Mouse (Mus musculus) WW6 (cell line): Measurements from ENCODE around the gene Gsap.
"Not testable (repeated sequence)": the region's sequence is repeated elsewhere in the genome, so short reads cannot be mapped to it uniquely, and the experiment has no call there.

ENCODE experiments used
- DNase-seq: peaks from one replicate; pipeline ENCODE4 v3.0.0-alpha.2; 2013; ENCODE audit warnings: low read depth, low spot score

Gene Gsap

DNA sequence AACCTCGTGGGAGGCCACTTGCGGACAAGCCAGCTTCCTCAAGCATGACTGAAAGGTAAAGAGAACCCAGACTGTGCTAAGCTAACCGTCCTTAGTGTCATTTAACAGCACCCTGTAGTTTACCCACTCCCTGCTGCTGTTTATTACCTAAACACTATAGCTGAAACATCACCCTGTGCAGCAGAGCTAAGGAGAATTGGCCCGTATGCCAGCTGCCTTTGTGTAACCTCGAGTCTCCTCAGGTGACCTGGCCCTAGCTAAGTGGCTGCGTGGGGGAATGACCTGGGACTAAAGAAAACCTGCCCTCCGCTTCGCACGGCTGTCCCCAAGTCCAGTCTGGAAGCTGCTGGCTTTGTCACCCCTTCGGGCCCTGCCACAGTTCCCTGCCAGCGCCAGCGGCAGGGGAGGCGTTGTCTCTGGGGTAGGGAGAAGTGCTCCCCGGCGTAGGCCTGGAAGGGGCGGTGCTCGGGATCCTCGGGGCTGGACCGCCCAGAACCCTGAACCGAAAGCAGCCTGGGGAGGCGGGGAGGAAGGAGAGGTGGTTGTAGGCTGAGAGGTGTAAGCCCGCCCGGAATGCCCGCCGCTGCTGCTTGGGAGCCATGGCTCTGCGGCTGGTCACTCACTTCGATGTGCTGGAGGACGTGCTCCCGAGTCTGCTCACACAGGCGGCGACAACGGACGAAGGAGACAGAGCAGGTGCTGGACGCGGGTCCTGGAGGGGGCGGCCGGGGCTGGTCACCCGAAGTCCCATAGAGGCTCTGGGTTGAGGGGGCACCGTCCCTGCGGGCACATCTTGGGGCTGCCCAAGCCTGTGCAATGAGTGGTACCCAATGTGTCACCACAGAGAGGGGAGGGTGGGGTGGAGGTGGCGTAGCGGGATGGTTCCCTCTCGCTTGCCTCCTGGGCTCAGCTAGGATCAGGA is at the start of gene Gsap:
Gsap (plus strand) TSS at position 492 of the 922 bp plus-strand sequence.
- DNase-seq = no peak

DNA sequence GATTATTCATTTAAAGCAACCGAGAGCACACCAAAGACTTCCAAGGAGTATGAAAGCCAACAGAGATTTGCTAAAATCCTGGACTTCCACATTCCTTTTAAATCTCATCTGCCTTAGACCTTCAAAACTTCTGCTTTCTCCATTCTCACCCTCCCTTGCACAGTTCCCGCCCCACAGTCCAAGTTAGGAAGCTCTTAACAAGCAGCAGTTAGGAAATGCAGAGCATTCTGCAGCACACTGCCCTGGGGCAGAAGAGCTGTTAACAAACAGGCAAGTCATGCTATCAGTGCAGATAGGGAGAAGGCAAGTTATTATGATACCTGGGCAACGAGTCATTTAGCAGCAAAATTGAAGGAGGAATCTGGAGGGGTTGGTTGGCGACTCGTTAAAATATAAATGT is 49.5 kb upstream of the Gsap start:
- no peak for DNase-seq

DNA sequence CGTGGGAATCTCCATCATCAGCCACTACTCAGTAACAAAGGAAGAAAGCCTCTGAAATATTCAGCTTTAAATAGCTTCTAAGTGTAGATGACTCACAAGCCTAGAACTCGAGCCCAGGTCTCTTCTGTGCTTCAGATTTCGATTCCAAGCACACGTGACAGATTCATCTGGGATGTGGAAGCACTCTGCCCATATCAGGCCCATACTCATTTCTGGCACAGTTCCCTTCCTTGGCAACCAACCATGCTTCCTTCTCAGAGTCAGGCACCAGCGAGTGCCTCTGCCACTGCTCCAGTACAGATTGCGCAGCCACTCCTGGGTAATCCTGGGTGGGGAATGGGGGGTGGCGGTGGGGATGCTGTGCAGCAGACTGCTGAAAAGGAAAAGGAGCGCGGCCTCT is 46.5 kb upstream of the Gsap start:
- no peak for DNase-seq

DNA sequence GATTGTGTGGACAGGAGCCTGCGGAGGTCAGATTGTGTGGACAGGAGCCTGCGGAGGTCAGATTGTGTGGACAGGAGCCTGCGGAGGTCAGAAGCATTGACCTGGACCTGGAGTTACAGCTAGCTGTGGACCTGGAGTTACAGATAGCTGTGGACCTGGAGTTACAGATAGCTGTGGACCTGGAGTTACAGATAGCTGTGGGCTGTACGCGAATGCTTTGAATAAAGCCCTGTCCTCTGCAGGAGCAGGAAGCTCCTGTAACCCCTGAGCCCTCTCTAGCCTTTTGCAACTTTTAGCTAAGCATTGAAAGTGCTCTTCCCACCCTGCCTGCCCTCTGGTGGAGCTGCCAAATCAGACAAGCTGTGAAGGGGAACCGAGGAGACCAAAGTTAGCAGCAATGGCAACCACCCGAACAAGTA is 44.9 kb upstream of the Gsap start:
- not testable (repeated sequence) for DNase-seq

DNA sequence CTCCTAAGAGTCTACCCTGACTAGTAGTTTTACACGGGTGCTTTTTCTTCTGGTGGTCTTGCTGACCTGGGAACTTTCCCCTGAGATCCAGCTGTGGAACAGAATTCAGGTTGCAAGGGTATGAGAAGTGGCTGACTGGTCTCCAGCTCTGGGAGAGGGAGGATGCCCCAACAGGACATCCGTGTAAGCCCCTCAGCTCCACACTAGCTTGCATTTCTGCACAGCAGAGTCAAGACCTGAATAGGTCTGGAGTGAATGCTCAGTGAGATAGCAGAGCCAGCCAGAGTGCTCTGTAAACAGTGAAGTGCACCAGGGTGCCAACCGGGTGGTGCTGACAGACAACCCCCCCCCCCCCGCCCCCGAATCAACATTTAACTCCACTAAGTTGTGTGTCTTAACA is 44.4 kb upstream of the Gsap start:
- no peak for DNase-seq

DNA sequence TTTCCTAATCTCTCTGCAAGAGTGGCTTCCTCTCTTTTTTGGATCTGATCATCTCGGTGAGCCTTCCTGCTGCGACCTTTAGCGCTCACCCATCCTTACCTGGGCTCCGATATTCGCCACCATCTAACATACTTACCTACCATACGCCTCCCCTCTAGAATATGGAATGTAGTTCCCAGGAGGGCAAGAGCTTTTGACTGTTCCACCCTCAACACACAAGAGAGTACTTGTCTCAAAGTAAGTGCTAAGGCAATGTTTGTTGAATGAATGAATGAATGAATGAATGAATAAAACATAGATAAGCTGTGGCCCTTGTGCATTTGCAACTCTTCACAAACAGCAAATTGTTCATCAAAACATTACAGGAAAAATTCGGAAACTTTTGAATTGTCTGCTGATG is 43.0 kb upstream of the Gsap start:
- no peak for DNase-seq

DNA sequence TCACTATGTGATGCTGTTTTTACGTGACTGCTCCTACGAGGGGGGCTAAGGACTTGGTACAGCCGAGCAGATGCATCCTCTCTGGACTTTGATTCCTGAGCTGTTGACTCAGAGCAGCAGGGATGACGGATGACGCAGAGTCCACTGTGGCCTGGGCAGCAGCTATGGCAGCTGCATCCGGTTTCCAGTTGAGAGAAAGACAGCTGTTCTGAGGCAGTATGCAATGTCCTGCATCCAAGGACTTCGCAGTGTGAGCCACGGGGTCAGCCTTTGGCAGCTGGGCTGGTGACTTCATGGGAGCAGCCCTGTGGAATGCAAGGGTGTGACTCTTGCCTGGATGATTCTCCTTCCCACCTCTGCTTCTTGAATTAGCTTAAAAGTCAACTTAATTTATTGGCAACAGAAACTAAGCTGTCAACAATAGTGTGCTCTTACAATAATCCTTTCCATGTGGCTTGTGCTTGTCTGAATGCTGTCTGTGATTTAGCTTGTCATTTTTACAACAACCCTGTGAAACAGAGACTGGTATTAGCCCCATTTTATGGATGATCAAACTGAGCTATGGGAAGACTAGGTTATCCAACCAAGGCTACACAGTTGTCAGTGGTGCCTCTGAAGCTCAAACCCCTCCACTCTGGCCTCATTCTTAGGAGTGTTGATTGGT is 41.4 kb upstream of the Gsap start:
- no peak for DNase-seq

DNA sequence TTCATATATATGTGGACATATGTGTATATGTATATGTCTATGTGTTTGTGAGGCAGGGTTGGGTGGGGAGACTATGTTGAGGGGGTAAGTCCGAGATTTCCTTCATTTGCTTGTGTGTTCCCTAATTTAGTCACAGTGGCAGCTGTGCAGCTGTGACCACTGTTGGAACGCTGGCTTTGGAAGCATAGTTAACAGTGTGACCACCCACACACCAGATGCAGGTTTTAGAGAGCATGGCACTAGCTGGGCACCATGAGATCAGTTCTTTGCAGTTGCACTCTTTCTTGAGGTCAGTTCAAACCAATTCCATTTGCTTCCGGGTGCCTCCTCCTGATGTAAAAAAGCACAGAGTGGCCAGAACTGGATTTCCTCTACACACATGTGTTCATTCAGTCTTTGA is 37.7 kb upstream of the Gsap start:
- DNase-seq = no peak

DNA sequence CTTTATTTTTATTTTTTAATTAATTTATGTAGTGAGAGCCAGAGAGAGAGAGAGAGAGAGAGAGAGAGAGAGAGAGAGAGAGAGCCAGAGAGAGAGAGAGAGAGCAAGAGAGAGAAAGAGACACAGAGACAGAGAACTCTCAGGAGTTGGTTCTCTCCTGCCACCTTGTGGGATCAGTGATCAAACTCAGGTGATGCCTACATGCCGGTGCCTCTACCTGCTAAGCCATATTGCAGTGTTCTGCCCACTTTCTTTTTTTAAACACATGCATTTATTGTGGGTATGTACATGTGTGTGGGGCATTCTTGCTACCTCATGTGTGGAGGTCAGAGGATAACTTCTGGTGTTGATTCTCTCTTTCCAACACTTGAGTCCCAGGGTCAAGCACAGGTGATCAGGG is 32.4 kb upstream of the Gsap start:
- DNase-seq = no peak

DNA sequence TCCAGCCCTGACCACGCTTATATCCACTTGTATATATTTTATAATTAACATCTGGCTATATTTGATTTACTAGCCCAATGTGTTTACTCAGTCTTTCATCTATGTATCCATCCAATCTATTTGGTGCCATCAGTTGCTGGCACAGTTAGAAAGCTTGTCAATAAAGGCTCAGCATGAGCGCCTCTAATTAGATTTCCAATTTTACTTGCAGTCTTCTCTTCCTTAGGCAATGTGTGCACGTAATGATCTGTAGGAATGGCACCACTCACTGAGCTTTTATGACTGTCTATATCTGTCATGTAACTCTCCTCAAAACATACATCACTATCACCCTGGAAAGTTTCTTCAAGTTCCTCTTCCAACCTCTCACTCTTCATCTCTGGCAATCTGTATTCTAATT is 29.3 kb upstream of the Gsap start:
- no peak for DNase-seq

DNA sequence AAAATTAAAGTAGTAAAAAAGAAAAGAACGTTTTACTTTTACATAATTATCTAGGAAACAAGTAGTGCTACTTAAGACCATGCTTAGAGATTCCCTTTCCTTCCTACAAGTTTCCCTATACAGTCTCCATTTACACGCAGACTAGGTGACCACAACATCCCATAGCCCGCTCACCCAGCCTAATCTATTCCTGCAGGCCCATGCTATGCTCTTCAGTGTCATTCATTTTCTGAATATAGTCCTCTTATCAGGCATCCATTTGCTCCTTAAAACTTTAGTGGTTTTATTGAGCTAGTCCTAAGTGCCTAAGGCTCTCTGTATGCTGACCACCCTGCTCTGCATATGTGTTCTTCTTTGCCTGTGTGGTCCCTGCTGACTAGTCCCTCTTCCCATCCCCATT is 26.5 kb upstream of the Gsap start:
- no peak for DNase-seq

DNA sequence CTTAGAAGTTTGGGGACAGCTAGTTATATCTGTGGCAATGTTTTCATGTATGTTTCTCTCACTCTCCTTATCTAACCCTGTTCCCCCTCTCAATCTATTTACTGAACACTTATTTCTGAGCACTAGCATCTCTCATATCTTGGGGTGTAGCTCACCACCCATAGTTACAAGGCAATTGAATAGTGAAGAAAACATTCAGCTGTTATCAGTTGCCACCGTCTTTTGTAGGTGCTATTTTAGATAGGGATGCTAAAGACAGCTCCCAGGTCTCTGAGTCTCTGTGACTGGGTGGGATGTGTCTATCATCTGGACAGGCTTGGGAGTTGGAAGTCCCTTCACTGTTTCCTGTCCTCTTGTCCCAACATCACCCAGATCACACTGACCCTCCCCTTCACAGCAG is 25.3 kb upstream of the Gsap start:
- DNase-seq = no peak

DNA sequence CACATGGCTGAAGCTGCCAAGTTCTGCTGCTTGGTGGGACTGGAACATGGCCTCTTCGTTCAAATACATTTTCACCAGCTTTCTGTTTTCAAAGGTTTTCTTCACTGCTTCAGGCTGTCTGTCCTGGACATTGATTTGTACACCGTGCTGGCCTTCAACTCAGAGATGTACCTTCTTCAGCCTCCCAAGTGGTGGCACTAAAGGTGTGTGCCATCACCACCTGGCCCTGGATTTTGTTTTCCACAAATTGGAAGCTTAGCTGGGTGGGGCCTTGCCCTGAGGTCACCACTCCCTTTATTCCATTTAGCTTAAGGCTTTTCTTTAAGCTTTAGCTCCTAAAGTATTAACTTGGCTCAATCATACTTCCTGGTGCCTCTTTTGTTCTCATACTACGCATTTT is 22.6 kb upstream of the Gsap start:
- no peak for DNase-seq

DNA sequence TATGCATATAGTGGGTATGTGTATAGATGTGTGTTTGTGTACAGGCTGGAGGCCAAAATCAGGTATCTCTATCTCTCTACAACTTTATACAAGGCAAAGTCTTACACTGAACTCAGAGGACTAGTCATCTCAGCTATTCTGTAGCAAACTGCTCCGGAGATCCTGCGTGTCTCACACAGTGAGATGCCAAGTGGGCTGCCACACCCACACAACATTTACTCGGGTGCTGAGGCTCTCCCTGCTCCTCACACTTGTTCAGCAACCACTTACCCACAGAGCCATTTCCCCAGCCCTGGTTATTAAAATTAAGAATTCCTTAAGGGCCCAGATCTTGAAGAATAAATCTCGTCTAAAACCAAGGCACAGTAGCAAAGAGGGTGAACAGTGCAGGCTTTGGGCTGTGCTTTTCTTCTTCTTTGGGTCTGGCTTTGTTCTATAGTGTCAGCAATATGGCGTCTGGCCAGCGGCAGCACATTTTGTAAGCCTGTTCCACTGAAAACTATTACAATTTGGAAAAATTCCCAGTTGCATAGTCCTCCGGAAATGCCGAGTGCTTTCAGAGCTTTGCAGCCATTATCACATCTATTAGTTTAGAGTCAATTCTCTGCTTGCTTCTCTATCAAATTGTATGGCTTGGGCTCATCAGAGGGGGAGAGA is 17.2 kb upstream of the Gsap start:
- DNase-seq = no peak

DNA sequence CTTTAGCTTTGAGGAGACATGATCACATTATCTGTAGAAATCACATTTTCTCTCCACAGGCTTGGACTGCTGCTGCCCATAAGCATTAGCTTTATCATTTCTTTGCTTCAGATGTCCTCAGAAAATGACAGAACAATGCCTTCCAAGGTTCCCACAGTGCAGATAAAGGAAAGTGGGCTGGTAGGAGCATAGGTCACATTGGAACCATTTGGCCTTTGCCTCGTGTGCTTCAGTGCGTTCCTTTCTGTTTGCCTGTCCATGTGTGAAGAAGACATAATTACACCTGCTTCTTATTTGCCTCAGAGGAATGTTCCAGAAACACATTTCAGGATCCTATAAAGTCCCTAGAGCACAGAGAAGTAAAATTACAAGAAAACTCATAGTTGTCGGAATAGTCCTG is 16.7 kb upstream of the Gsap start:
- no peak for DNase-seq

DNA sequence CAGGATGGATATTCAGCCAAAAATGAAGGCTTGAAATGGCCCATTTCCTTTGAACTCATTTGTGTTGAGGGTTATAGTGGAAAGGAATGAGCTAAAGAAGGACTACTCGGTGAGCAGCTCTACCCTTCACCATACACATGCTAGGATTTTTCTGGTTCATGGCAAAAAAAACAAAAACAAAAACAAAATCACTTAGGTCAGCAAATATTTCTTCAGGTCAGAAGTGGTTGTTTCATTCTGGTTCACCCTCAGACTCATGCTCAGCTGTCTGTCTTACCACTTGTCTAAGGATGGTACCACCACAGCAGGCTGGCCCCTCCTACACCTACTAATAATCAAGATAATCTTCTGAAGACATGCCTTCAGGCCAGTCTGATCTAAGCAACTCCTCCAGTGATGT is 16.2 kb upstream of the Gsap start:
- no peak for DNase-seq

DNA sequence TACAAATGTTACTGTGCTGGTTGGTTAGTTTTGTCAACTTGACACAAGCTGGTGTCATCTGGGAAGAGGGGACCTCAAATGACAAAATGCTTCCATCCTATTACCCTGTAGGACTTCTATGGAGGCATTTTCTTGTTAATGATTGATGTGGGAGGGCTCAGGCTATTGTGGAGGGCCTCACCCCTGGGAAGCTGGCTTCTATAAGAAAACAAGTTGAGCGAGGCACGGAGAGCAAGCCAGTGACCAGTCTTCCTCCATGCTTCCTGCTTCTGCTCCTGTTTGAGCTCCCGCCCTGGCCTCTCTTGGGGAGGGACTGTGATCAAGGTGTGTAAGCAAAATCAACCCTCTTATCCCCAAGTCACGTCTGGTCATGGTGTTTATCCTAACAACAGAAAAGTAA is 15.6 kb upstream of the Gsap start:
- DNase-seq = no peak

DNA sequence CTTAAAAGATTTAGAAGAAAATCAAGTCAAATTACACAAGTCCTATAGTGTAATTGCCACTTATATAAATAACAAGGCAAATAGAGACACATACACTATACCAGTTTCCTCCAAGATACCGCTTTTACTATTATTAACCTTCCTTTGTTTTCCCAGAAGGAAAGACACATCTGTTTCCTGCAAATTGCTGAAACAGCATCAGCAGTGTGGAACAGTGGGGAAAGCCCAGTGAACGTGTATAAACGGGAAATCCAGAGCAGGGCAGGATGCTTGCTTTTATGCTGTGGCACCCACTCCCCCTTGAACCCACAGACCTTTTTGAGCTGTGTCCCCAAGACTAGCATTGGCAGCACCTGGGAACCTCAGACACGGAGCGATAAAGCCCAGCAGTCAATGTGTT is 15.2 kb upstream of the Gsap start:
- no peak for DNase-seq

DNA sequence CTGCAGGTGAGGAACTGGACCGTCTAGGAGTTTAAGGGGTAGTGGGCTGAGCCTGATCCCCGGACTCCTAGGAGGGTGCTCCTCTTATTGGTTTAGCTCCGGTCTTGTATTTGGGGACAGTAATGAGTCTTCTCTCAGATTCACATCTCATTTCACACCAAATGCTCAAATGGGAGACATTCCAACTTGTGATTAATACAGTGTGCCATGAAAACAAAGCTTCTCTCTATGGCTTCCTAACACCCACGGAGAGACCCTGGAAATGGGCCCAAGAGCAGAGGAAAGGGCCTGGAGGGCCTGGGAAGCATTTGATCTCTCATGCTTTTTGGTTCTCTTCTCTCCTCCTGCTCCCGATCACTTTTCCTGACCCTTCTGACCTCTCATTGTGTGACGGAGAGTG is 14.7 kb upstream of the Gsap start:
- DNase-seq = no peak

DNA sequence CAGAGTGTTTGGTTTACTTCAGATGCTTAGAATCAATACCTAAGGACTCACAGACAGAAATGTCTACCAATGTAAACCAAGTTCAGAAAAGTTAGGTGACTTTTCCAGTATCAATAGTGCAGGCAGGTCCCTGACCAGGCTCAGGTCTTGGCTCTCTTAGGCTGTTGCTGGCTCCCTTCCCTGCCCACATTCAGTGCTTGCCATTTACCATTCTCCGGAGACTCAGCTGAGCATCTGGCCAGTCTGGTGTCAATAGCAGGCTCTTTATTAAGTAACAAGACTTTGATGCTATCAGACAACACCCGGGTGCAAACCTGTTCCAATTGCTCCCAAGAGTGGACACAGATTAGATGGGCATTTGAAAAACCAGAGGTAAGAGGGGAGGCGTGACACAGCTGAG is 13.7 kb upstream of the Gsap start:
- DNase-seq = no peak

DNA sequence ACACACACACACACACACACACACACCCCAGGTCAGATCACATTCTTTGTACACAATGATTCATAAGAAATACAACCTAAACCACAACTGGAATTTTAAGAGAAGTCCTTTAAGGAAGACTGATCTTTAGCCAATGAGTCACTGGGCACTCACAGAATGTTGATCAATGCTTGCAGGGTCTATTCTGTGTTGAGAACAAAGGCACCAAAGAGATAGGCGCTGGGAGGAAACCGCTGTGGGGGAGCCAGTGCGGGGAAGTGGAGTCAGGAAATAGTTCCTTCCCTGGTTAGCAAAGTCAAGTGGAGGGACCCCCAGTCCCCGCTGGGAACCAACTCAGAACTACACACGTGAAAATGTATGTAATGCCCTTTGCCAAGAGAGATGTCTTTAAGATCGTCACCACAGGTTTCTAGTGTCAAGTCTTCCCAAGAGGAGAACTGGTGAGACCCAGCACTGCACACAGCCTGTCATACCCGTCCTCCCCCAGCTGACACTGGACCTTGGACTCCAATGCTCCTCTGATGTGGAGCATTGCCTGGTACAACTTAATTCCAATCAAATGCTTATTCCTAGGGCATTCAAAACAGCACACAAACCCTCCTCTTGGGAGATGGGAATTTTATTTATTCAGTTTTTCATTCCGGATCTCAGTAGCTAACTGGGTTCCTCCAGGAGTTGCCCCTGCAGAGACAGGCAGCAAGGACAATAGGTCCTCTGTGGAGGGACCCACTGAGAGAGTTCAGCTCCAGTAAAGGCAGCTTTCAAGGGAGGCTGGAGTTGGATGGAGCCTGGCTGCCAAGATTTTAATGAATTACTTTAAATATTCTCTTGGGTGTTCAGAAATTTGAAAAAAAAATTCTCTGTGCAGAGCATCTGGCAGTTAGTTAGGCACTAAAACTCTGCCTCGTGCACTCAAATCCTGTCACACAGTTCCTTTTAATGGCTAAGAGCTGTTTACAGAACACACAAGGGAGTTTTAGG is 10.6 kb upstream of the Gsap start:
- no peak for DNase-seq

DNA sequence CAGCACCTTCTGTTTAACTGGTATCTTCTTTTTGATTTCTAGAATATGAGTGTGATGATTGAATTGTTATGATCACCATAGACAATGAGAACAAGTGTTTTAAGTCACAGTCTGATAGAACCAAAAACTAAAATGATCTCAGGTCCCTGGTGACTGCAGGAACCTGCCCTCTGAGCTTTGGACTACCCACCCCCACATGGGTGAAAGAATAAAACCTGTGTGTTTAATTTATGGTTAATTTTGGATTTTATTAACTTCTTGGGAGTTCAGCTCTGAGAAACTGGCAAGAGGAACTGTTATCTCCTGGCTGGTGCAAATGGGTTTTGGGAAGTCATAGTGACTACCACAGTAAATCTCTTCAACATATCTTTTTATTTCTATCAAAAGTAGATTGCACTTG is 6.6 kb upstream of the Gsap start:
- DNase-seq = no peak
